Mouse (Mus musculus): ENCODE measurements around the gene Csnk1d.

Gene Csnk1d

DNA sequence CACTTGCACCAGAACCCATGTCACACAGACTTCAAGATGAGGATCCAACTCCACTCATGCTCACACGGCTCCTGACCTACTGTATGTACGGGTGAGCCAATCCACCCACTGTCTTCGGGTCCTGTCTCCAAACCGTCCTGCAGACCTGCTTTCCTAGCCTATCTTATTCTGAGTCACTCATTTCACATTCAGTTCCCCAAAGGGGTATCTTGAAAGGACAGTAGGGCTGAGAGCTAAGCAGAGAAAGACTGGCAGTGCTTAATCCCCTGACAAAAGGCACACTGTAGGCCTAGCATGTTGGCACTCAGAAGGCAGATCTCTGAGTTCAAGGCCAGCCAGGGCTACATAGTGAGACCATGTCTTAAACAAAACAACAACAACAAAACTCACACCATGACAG is 2.7 kb downstream of the Csnk1d start:
- no peak for DNase-seq (ENCODE audit: extremely low read depth, insufficient read length, low spot score)

- DNase-seq (ENCODE audit: extremely low read depth, insufficient read length, low spot score) = no peak
Measured at GRCm38 (mm10) chr11:120987608-120988007, 3.5 kb downstream of the Csnk1d start.

- DNase-seq (ENCODE audit: extremely low read depth, insufficient read length, low spot score) = peak; percentile 62
Measured at GRCm38 (mm10) chr11:120984448-120985330, 6.4 kb downstream of the Csnk1d start.

DNA sequence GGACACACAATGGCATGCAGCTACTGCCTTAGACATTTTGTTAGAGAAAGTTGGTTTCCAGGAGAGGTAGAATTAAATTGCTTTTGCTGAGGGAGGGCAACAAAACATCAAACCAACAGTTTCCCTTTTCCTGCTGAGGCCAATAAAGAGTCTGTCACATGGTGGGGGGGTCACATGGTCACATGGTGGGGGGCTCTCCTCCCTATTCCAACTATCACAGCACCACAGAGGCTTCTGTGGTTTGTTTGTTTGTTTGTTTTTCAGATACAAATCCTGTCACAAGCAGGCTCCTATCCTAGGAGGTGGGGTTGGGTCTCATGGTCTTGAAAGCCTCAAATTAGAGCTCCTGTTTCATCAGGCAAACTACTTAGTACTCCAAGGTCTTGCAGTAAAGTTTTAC is 8.7 kb downstream of the Csnk1d start:
- DNase-seq (ENCODE audit: extremely low read depth, insufficient read length, low spot score) = no peak

GRCm38 (mm10) chr11:120981661-120982060 is 9.5 kb downstream of the Csnk1d start:
- no peak for DNase-seq (ENCODE audit: extremely low read depth, insufficient read length, low spot score)

- no peak for DNase-seq (ENCODE audit: extremely low read depth, insufficient read length, low spot score)
Measured at GRCm38 (mm10) chr11:120980427-120981035, 10.6 kb downstream of the Csnk1d start.

DNA sequence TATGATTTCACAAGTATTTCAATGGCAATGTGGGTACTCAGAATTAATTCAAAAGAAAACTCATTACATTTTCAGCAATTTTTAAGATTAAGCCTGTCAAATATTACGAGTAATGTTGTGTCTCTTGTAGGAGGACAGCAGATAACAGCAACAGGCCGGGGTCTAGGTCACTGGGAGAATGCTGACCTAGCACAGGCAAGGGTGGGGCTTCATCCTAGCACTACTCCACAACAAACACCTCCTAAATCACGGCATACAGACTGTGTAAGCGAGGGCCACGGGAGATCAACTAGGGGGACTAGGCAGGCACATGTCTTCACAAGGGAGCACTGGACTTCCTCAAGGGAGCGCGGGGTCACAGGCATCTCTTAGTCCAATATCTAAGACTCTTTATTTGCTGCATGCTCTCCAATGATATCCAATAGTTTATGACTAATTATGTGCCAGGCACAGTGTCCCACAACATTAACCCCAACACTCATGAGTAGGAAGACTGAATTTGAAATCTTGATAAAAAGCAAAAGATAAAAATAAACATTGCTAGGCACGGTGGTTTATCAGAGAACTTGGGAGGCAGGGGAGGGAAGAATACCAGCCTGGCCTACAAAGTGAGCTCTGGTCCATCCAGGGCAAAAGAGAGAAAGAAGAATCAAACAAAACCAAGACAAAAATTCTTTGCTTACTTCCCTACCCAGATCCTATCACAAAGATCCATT is 11.3 kb downstream of the Csnk1d start:
- DNase-seq (ENCODE audit: extremely low read depth, insufficient read length, low spot score) = no peak

- peak; percentile 42 for DNase-seq (ENCODE audit: extremely low read depth, insufficient read length, low spot score)
Measured at GRCm38 (mm10) chr11:120973318-120973717, 17.8 kb downstream of the Csnk1d start.

DNA sequence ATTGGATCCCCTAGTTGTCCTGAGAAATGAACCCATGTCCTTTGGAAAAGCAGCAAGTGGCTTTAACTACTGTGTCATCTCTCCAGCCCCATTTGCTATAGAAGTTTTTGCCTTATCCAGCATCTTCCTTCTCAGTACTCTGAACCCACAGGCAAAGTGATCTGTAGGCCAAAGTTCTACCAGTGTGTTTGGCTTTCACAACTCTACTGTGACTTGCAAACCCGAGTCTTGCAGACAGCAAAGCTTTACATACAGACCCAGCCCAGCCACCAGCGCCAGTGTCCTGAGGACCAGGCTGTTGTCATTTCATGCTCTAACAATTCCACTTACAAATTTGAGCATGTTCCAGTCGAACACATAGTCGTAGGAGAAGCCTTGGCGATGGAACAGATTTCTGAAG is 19.9 kb downstream of the Csnk1d start:
- DNase-seq (ENCODE audit: extremely low read depth, insufficient read length, low spot score) = no peak

- no peak for DNase-seq (ENCODE audit: extremely low read depth, insufficient read length, low spot score)
Measured at GRCm38 (mm10) chr11:120969742-120970141, 21.4 kb downstream of the Csnk1d start.

GRCm38 (mm10) chr11:120965587-120965986 is 25.5 kb downstream of the Csnk1d start:
- no peak for DNase-seq (ENCODE audit: extremely low read depth, insufficient read length, low spot score)

GRCm38 (mm10) chr11:120964195-120965157 is 26.7 kb downstream of the Csnk1d start:
- DNase-seq (ENCODE audit: extremely low read depth, insufficient read length, low spot score) = no peak

GRCm38 (mm10) chr11:120962909-120963308 is 28.2 kb downstream of the Csnk1d start:
- DNase-seq (ENCODE audit: extremely low read depth, insufficient read length, low spot score) = no peak

- DNase-seq (ENCODE audit: extremely low read depth, insufficient read length, low spot score) = no peak
Measured at GRCm38 (mm10) chr11:120962050-120962771, 28.9 kb downstream of the Csnk1d start.

GRCm38 (mm10) chr11:120961594-120961993 is 29.5 kb downstream of the Csnk1d start:
- DNase-seq (ENCODE audit: extremely low read depth, insufficient read length, low spot score) = no peak

DNA sequence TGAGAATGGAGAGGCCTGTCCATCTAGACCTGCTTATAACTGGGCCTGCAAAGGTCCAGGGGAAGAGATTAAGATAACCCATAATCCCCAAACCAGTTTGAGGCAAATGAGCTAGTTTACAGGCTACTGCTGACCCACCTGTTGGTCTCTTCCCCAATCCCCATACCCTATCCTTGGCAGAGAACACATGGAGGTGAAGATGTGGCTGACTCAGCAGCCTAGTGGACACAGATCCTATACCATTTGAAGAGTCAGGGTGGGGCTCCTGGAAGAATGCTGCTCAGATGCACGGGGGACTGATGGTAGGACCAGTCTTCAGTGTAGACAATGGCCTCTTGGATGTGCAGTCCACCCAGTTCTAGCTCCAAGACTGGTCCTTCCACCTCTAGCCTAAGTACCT is 30.9 kb downstream of the Csnk1d start:
- DNase-seq (ENCODE audit: extremely low read depth, insufficient read length, low spot score) = no peak

DNA sequence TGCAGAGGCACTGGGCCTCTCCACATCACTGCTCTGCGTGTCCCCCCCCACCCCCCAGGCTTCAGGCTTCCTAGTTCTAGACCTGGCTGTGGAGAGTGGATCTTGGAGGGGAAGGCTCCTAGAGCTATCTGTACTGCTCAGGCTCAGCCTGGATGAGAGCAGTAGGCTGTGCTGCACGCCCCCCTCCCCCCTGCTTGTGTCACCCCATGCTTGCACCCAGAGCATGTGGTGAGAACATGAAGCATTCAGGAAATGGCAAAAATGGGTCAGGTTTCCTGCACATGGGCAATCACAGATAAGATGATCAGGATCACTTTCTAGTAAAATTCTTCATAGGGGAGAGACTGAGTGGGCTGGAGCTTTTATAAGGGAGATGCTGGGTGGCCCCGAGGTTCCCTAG is 31.6 kb downstream of the Csnk1d start:
- no peak for DNase-seq (ENCODE audit: extremely low read depth, insufficient read length, low spot score)

DNA sequence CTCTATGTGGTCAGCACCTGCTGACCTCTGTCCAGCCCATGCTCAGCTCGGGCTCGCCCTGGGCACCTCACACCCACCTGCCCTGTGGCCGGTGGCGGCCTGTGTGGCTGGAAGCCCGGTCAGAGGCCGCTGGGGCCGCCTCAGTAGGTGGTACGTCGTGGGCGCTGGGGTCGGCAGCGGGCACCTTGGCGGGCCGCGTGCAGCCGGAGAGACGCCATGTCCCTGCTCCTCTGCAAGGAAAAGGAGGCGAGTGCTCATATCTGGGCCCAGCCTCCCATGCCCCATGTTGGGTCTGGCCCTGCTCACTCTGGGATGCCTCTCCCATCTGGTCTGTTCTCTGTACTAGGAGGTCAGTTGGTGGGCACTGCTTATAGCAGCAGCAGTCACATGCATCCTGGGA is 32.1 kb downstream of the Csnk1d start:
- no peak for DNase-seq (ENCODE audit: extremely low read depth, insufficient read length, low spot score)

DNA sequence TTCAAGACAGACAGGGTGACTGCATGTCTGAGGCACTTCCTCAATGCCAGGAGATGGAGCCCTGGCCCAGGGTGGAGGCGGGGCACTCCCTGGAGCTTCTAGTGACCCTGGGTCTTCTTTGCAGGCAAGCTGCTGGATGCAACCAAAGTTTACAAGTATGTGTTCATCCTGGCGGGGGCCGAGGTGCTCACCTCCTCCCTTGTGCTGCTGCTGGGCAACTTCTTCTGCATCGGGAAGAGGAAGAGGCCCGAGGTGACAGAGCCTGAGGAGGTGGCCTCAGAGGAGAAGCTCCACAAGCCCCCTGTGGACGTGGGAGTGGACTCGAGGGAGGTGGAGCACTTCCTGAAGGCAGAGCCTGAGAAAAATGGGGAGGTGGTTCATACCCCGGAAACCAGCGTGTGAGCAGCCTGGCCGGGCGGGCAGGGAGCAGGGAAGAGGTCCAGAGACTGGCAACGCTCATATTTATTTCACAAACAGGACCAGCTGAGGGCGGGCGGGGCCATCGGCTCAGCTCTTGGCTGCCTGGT is 33.3 kb downstream of the Csnk1d start:
- no peak for DNase-seq (ENCODE audit: extremely low read depth, insufficient read length, low spot score)

GRCm38 (mm10) chr11:120957052-120957451 is 34.1 kb downstream of the Csnk1d start:
- no peak for DNase-seq (ENCODE audit: extremely low read depth, insufficient read length, low spot score)
